Mouse (Mus musculus): ENCODE data around the gene Gm5741. TPM values are rescaled to one million over a fixed set of nuclear protein-coding genes. Genes with fewer than 3 reads are reported as not detected.

The Gm5741 gene
- not detected in 4 replicates for total RNA-seq (2023)

DNA sequence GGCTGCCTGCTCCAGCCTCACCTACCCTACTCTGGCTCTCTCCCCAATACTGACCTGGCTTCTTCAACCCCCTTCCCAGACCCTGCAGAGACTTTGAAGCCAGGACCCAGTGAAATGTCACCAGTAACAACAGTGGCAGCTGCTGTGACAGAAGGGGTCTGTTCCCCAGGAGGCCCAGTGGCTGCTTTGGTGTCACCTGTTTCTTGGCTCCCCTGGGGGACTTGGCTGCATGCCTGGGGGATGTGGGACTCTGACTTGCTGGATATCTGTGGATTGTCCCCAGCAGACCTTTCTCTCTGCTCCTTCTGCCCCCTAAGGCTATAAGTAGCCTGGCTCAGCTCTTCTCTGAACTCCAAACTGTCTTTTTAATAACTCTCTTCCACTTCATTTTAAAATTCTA lies at the start of gene Gm5741:
Gene Gm5741 (minus strand): TSS at position 1 of the 400 bp plus-strand sequence.

DNA sequence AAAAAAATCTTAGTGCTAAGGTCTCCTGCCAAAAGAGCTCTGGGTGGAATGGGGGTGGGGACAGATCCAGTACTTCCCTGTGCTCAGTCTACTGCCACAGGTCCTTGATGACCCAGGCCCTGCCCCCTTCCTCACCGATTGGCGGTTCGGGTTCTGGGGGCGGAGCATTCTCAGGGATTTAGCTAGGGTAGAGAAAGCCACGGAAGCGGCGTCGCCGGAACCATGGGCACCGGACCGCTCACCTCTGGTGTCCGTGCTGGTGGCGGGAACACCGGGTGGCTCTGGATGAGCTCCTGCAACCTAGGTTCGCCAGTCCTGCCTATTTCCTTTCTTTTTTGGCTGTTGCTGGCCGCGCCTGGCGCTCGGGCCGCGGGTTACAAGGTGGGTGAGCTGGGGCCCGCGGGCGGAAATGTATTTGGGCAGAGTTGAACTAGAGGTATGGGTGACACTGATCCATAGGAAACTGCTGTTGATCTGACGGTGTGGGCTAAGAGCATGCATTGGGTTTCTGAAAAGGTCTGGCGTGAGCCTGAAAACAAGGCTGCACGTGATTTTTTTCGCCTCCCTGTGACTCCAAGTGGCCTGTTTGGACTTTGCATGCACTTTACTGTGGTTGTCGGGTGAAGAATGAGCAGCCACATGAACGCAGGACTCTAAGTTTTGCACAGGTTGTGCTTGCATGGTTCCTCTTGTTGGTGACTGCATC lies 15.5 kb upstream of the Gm5741 start, which contains the start of gene Man2b1:
Gene Man2b1 (plus strand): TSS at position 163 of the 706 bp plus-strand sequence.

DNA sequence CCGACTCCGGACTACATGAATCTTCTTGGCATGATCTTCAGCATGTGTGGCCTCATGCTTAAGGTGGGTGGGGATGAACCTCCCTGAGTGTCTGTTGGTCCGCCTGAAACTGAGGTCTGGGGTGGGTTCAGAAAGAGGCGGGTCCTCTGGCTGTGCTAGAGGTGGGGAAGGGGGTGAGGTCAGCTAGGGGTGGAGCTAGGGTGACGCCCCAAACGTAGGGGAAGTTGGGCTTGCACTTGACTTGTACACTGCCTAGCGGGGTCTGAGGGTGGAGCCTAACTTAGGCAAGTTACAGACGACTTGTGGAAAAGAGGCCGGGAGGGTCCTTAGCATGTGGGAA lies 13.4 kb upstream of the Gm5741 start, which contains the start of gene Wdr83:
Gene Wdr83 (minus strand): TSS at position 91 of the 340 bp plus-strand sequence.

GRCm38 (mm10) chr8:85080532-85081215 lies 12.9 kb upstream of the Gm5741 start, which contains the start of gene Wdr83os:
Gene Wdr83os (plus strand): TSS chr8:85080740.

DNA sequence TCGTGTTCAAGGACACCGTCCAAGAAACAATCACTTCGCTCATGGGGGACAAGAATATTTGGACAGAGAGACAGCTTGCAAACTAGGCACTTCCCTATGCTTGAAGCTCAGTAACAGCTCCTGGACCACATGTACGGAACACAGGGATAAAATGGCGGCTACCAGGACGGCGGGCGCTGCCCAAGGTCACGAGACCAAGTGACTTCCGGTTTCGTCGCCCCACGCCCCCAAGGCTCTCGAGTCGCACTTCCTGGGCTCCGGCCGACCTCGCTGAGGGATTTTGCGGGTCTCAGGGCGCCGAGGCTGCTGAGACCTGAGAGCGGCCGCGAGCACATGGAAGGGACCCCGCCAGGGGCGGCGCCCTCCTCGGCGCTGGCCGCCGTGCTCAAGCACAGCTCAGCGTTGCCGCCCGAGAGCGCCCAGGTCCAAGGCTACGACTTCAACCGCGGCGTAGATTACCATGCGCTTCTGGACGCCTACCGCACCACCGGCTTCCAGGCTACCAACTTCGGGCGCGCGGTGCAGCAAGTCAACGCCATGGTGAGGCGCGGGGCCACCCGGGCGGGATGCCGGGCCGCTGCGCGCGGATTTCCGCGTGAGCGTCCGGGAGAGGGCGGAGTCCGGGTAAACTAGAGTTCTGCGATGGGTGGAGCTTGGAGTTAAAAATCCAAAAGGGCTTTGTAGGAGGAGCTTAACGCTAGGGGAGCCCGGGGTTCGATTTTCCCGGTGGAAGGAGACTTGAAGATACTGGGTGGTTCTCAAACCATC lies 3.9 kb upstream of the Gm5741 start, which contains the start of gene Dhps:
Gene Dhps (plus strand): TSS at position 244 of the 768 bp plus-strand sequence.

DNA sequence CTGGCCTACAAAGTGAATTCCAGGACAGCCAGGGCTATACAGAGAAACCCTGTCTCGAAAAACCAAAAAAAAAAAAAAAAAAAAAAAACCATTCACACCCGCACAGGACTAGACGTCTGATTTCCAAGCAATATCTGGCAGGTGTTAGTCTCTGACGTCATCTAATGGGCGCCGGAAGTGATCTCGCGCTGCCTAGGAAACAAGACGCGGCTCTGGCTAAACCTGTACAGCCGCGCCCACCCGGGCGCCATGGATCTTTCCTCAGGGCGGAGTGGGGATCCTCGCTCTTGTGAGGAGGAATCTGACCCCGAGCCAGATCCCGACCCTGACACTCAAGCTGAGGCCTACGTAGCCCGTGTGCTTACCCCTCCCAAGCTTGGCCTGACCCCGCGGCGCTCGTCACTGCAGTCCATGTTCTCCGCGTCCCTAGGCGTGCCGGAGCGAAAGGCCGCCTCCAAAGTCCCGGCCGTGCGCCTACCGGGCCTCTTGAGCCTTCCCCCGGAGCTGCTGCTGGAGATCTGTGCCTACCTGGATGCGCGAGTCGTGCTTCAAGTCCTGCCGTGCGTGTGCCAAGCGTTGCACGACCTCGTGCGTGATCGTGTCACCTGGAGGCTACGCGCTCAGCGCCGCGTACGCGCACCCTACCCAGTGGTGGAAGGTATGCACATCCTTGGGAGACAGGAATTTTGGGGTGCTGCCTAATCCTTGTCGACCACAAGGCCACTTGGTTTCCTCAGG lies 7.7 kb downstream of the Gm5741 start, which contains the start of gene Fbxw9:
Gene Fbxw9 (plus strand): TSS at position 177 of the 738 bp plus-strand sequence.

GRCm38 (mm10) chr8:85036718-85037365 lies 30.9 kb downstream of the Gm5741 start, which contains the start of gene Tnpo2:
Gene Tnpo2 (plus strand): TSS chr8:85036915.

DNA sequence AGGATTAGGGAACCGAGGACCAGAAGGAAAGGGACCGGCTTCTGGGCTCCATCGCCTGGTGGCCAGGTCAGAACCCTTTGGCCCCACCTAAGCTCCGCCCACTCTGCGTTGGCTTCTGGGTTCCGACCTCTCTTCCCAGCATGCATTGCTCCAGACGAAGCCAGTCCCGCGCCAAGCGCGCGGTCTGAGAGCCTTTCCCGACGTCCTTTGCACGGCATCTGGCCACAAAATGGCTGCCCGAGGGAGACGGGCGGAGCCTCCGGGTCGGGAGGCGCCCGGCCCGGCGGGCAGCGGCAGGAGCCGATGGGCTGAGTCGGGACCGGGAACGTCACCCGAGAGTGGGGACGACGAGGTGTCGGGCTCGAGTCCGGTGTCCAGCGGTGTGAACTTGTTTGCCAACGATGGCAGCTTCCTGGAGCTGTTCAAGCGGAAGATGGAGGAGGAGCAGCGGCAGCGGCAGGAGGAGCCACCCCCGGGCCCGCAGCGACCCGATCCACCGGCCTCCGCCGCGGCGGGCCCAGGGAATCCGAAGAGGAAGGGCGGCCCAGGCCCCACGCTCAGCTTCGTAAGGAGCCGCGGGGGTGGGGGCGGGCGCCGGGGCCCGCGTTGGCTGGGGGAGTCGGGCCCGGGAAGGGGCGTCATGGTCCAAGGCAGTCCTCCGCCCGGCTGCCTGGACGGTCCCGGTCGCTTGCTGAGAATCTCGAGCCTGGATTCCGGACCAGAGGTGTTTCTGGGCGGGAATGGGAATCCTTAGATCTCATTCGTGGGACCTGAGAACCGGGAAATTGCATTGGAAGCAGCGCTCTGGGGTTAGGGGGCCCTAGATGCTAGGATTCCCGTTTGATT lies 40.9 kb downstream of the Gm5741 start, which contains the start of gene Trir:
Gene Trir (plus strand): TSS at position 154 of the 846 bp plus-strand sequence.

DNA sequence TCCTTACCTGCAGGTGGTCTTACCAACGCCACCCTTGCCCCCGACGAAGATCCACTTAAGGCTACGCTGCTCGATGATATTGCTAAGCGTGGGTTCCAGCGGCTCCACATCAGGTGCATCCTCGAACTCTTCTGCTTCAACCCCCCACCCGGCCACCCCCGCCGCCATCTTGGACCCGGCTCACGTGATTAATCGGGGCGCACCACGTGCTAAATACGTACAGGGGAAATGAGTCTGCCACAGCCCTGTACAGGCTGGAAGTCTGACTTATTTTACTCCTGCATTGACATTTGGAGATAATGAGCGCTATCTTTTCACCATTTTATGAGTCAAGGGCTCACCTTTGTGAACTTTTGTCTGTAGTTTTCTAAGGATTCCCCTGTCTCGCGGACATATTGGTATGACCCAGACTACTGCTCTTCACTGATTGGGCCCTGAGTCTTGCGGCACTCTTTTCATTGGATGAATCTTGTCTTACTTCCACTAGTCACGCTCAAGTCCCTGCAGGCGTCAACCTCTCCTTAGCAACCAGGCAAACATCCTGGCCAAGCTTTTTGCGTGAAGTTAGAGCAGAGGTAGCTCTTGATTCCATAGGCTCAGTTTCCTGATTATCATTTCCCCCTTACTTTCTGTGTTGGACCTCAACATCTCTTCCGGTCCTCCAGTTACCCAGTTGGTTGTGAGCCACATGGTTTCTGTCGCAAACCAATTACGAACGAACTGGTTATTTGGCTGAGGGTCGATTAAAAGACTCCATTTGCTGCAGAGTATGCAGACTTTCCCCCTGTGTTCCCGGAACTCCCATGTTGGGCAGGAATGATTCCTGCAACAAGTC lies 42.5 kb downstream of the Gm5741 start, which contains the start of gene Asna1:
Gene Asna1 (minus strand): TSS at position 184 of the 835 bp plus-strand sequence.

Other genes starting within 250 kb of the Gm5741 start
- gene Dand5, start 245.2 kb downstream of the Gm5741 start, total RNA-seq (2023) = 1.4 to 2.6 TPM (median 2.4 TPM) in 4 replicates
- gene Gadd45gip1, start 236.5 kb downstream of the Gm5741 start, total RNA-seq (2023) = 10.7 to 13.2 TPM (median 12.1 TPM) in 4 replicates
- gene Rad23a, start 227.3 kb downstream of the Gm5741 start, total RNA-seq (2023) = 53.8 to 68.0 TPM (median 60.0 TPM) in 4 replicates
- 520 to 585 TPM (median 529 TPM) in 4 replicates for gene Calr, start 221.0 kb downstream of the Gm5741 start, total RNA-seq (2023)
- gene Farsa, start 211.0 kb downstream of the Gm5741 start, total RNA-seq (2023) = 60.9 to 68.8 TPM (median 65.9 TPM) in 4 replicates
- gene Syce2, start 195.9 kb downstream of the Gm5741 start, total RNA-seq (2023) = 5.7 to 9.3 TPM (median 8.5 TPM) in 4 replicates
- 19.0 to 33.9 TPM (median 24.8 TPM) in 4 replicates for gene Gcdh, start 174.1 kb downstream of the Gm5741 start, total RNA-seq (2023)
- gene Klf1, start 166.1 kb downstream of the Gm5741 start, total RNA-seq (2023) = 0.39 TPM in 1 of 4 replicates, not detected in the others
- gene Dnase2a, start 159.4 kb downstream of the Gm5741 start, total RNA-seq (2023) = 56.5 to 67.9 TPM (median 65.7 TPM) in 4 replicates
- 0.18 to 0.44 TPM (median 0.31 TPM) in 4 replicates for gene Mast1, start 130.6 kb downstream of the Gm5741 start, total RNA-seq (2023)
- not detected in 4 replicates for gene Rtbdn, start 121.0 kb downstream of the Gm5741 start, total RNA-seq (2023)
- 3.3 TPM in 1 of 4 replicates, not detected in the others for gene Gm49661, start 98.5 kb downstream of the Gm5741 start, total RNA-seq (2023)
- 55.0 to 57.2 TPM (median 55.6 TPM) in 4 replicates for gene Prdx2, start 98.4 kb downstream of the Gm5741 start, total RNA-seq (2023)
- 24.0 to 35.1 TPM (median 26.0 TPM) in 4 replicates for gene Rnaseh2a, start 98.2 kb downstream of the Gm5741 start, total RNA-seq (2023)
- 1,593 to 1,983 TPM (median 1,752 TPM) in 4 replicates for gene Junb, start 89.3 kb downstream of the Gm5741 start, total RNA-seq (2023)
- gene Hook2, start 77.4 kb downstream of the Gm5741 start, total RNA-seq (2023) = 6.7 to 9.1 TPM (median 8.3 TPM) in 4 replicates
- gene Best2, start 53.5 kb downstream of the Gm5741 start, total RNA-seq (2023) = not detected in 4 replicates
- gene Asna1, start 42.7 kb downstream of the Gm5741 start, total RNA-seq (2023) = 80.7 to 99.0 TPM (median 92.9 TPM) in 4 replicates
- 194 to 214 TPM (median 210 TPM) in 4 replicates for gene Trir, start 41.2 kb downstream of the Gm5741 start, total RNA-seq (2023)
- 44.5 to 50.5 TPM (median 46.9 TPM) in 4 replicates for gene Tnpo2, start 31.1 kb downstream of the Gm5741 start, total RNA-seq (2023)
- 12.9 to 16.5 TPM (median 14.4 TPM) in 4 replicates for gene Fbxw9, start 7.9 kb downstream of the Gm5741 start, total RNA-seq (2023)
- 123 to 148 TPM (median 135 TPM) in 4 replicates for gene Dhps, start 3.8 kb upstream of the Gm5741 start, total RNA-seq (2023)
- 43.4 to 52.3 TPM (median 47.1 TPM) in 4 replicates for gene Wdr83os, start 12.8 kb upstream of the Gm5741 start, total RNA-seq (2023)
- gene Wdr83, start 13.3 kb upstream of the Gm5741 start, total RNA-seq (2023) = 11.1 to 22.3 TPM (median 15.6 TPM) in 4 replicates
- 152 to 159 TPM (median 155 TPM) in 4 replicates for gene Man2b1, start 15.3 kb upstream of the Gm5741 start, total RNA-seq (2023)
- not detected in 4 replicates for gene Zfp791, start 55.1 kb upstream of the Gm5741 start, total RNA-seq (2023)
- gene Cks1brt, start 83.9 kb upstream of the Gm5741 start, total RNA-seq (2023) = not detected in 4 replicates
- not detected in 4 replicates for gene Olfr371, start 158.0 kb upstream of the Gm5741 start, total RNA-seq (2023)
- gene Orc6, start 231.7 kb upstream of the Gm5741 start, total RNA-seq (2023) = 29.2 to 34.4 TPM (median 33.0 TPM) in 4 replicates
- gene Vps35, start 231.8 kb upstream of the Gm5741 start, total RNA-seq (2023) = 73.7 to 74.9 TPM (median 74.4 TPM) in 4 replicates